Mouse (Mus musculus): ENCODE measurements around the gene Pdp2. TPM values are rescaled to one million over a fixed set of nuclear protein-coding genes. Genes with fewer than 3 reads are reported as not detected.
A peak's percentile ranks its signal among the peaks of the same experiment; 100 is the strongest.

The Pdp2 gene
- total and polyA plus RNA-seq, 3 experiments: 12.2 to 12.4 TPM; not detected in 1

DNA sequence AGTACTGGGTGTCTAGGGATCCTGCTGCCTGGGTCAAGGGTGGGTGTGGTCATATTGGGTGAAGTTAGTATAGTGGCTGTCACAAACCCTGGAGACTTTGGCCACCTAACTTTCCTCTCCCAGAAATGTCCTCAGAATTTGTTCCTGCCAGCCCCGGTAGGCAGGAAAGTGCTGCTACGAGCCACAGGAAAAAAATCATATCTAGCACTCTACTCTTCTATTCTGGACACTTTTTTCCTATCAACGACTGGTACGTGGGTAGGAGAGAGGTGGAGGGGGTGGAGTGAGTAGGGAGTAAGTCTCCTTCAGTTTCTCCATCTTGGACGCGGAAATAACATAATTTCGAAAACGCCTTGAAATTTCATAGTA, 38.8 kb downstream of the Pdp2 start:
- peak; percentile 50 for DNase-seq (ENCODE audit: low read depth, low spot score)
- Histone ChIP-seq H3K79me2 (ENCODE audit: control insufficient read depth, insufficient read depth, low read length, poor library complexity) (no peaks in the 10 kb centered on the region), H3K36me3 (ENCODE audit: control insufficient read depth in 1 of 2, insufficient read depth in 2 of 2, low read length in 2 of 2) (peaks cover 0 to 10% of the 10 kb centered on the region in 2 experiments; a peak in 2 of 4 replicates), H3K27ac (ENCODE audit: control insufficient read depth, low read depth, low read length) (peak overlapping the region; percentile 40), H3K4me3 (ENCODE audit: control insufficient read depth in 1 of 2, insufficient read depth in 1 of 2, low read depth in 2 of 2, low read length in 2 of 2) (peak overlapping the region; percentile 50 to 91), H3K9ac (ENCODE audit: control insufficient read depth, low read depth, low read length, poor library complexity, severe bottlenecking) (peak overlapping the region; percentile 46), H3K4me1 (ENCODE audit: control insufficient read depth in 1 of 2, insufficient read depth in 2 of 2, low read length in 2 of 2) (peaks cover 6 to 20% of the 10 kb centered on the region in 2 experiments), H3K9me3 (replicated peaks; ENCODE audit: insufficient read depth, low read length) (no peaks in the 10 kb centered on the region), H3K27me3 (ENCODE audit: control insufficient read depth in 1 of 2, insufficient read depth in 2 of 2, low read length in 2 of 2) (no peaks in the 10 kb centered on the region)
- TF ChIP-seq MAZ (IDR thresholded peaks at IDR 0.05; ENCODE audit: low read depth, low read length): peak; percentile 62; the same call in 1 of the 2 replicates
- no peak for TF ChIP-seq HCFC1 (IDR thresholded peaks at IDR 0.05; ENCODE audit: low read depth, low read length)
- no peak for TF ChIP-seq TAL1 (IDR thresholded peaks at IDR 0.05; ENCODE audit: low read length)
- no peak for TF ChIP-seq ZMIZ1 (IDR thresholded peaks at IDR 0.05; ENCODE audit: low read depth, low read length)
- no peak for TF ChIP-seq BHLHE40 (IDR thresholded peaks at IDR 0.05; ENCODE audit: borderline replicate concordance, low read depth, low read length)
- peak; percentile 67 for TF ChIP-seq SIN3A (IDR thresholded peaks at IDR 0.05; ENCODE audit: low read length)

DNA sequence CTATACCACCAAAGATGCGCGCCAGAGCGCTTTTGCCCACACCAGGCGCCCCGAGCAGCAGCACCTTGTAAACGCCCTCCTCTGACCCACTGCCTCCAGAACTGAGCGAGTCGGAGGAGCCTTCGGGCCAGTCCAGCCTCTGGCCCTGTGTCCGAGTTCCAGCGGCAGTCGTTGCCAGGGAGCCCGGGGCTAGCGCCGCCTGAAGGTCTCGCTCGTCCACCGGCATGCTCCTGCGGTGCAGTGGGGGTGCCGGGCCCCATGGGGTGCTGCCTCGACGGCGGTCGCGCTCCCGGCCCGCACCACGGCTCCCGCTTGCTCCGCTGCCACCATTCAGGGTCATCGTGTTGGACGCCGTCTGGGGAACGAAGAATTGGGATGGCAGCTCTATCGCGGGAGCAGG, 39.3 kb downstream of the Pdp2 start:
- H3K4me3 ChIP-seq (ENCODE audit: control insufficient read depth in 1 of 2, insufficient read depth in 1 of 2, low read depth in 2 of 2, low read length in 2 of 2): peak overlapping the region; percentile 50 to 91
- no peak for TF ChIP-seq POLR2AphosphoS5 (IDR thresholded peaks at IDR 0.05; ENCODE audit: borderline replicate concordance, low read depth, low read length)
- TF ChIP-seq ZNF384 (IDR thresholded peaks at IDR 0.05; ENCODE audit: low read depth, low read length): no peak
- no peak for TF ChIP-seq RAD21 (IDR thresholded peaks at IDR 0.05; ENCODE audit: low read depth, low read length)
- no peak for TF ChIP-seq TBP (IDR thresholded peaks at IDR 0.05; ENCODE audit: low read depth, low read length)
- 0 out of 2 replicates have a peak, but pooled peaks have one; percentile 2 for TF ChIP-seq SIN3A (IDR thresholded peaks at IDR 0.05; ENCODE audit: low read length)
- TF ChIP-seq CTCF (IDR thresholded peaks at IDR 0.05 in 2 of 3, conservative IDR thresholded peaks at IDR 0.05 in 1 of 3; ENCODE audit: control insufficient read depth in 1 of 3, insufficient read depth in 1 of 3, low read depth in 2 of 3, low read length in 3 of 3, poor library complexity in 1 of 3, severe bottlenecking in 1 of 3): peak in 2 of 3 experiments; percentile 1 to 2; a peak in 1 of 6 replicates
- H3K27me3 ChIP-seq (ENCODE audit: control insufficient read depth in 1 of 2, insufficient read depth in 2 of 2, low read length in 2 of 2): no peaks in the 10 kb centered on the region
- H3K9ac ChIP-seq (ENCODE audit: control insufficient read depth, low read depth, low read length, poor library complexity, severe bottlenecking): peak overlapping the region; percentile 46
- no peaks in the 10 kb centered on the region for H3K9me3 ChIP-seq (replicated peaks; ENCODE audit: insufficient read depth, low read length)
- peaks cover 6 to 20% of the 10 kb centered on the region in 2 experiments for H3K4me1 ChIP-seq (ENCODE audit: control insufficient read depth in 1 of 2, insufficient read depth in 2 of 2, low read length in 2 of 2)
- peaks cover 0 to 10% of the 10 kb centered on the region in 2 experiments; a peak in 2 of 4 replicates for H3K36me3 ChIP-seq (ENCODE audit: control insufficient read depth in 1 of 2, insufficient read depth in 2 of 2, low read length in 2 of 2)
- peak; percentile 51 for DNase-seq (ENCODE audit: low read depth, low spot score)
- no peaks in the 10 kb centered on the region for H3K79me2 ChIP-seq (ENCODE audit: control insufficient read depth, insufficient read depth, low read length, poor library complexity)
- H3K27ac ChIP-seq (ENCODE audit: control insufficient read depth, low read depth, low read length): peak overlapping the region; percentile 40

DNA sequence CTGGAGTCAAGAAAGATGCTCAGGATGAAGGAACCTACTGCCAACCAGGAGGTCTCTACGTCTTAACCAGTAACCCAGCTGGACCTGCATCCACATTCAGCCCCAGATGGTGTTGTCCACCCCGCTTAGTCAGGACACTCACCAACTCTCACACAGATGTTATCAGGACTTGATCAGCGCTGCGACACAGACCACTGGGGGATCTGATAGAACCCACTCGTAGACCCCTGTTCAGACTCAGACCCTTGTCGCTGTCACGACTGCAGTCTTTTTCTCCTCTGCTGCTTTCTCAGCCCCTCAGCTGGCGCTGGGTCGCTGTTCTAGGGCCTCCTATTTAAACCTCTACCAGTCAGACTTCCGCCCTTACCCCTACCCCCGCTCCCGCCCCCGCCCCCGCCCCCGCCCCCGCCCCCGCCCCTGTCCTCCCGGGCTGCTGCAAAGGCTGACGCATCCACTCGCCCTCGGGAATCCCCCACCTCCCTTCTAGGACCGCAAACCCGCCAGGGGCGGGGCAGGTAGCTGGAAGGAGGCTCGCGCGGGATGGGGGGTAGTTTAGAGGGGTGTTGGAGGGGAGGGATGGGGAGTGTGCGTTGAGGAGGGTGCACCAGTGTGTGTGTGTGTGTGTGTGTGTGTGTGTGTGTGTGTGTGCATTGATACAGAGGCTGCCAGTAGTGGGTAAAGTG, 39.9 kb downstream of the Pdp2 start, which contains the start of gene Rrad:
TSS of gene Rrad (minus strand) at position 347 of the 683 bp plus-strand sequence.
- H3K36me3 ChIP-seq (ENCODE audit: control insufficient read depth in 1 of 2, insufficient read depth in 2 of 2, low read length in 2 of 2): peaks cover 0 to 8% of the 10 kb centered on the region in 2 experiments; a peak in 2 of 4 replicates
- no peaks in the 10 kb centered on the region for H3K79me2 ChIP-seq (ENCODE audit: control insufficient read depth, insufficient read depth, low read length, poor library complexity)
- H3K4me1 ChIP-seq (ENCODE audit: control insufficient read depth in 1 of 2, insufficient read depth in 2 of 2, low read length in 2 of 2): peaks cover 6 to 20% of the 10 kb centered on the region in 2 experiments
- peak within 1 kb of the TSS; percentile 46 for H3K9ac ChIP-seq (ENCODE audit: control insufficient read depth, low read depth, low read length, poor library complexity, severe bottlenecking)
- peak; percentile 60 for DNase-seq (ENCODE audit: low read depth, low spot score)
- TF ChIP-seq GATA1 (IDR thresholded peaks at IDR 0.05; ENCODE audit: low read depth, low read length) (0 out of 2 replicates have a peak, but pooled peaks have one; percentile 20), MXI1 (IDR thresholded peaks at IDR 0.05; ENCODE audit: low read depth, low read length) (no peak)
- no peaks in the 10 kb centered on the region for H3K27me3 ChIP-seq (ENCODE audit: control insufficient read depth in 1 of 2, insufficient read depth in 2 of 2, low read length in 2 of 2)
- no peaks in the 10 kb centered on the region for H3K9me3 ChIP-seq (replicated peaks; ENCODE audit: insufficient read depth, low read length)
- peak within 1 kb of the TSS; percentile 40 for H3K27ac ChIP-seq (ENCODE audit: control insufficient read depth, low read depth, low read length)
- peak within 1 kb of the TSS; percentile 50 to 91 for H3K4me3 ChIP-seq (ENCODE audit: control insufficient read depth in 1 of 2, insufficient read depth in 1 of 2, low read depth in 2 of 2, low read length in 2 of 2)
